Mouse (Mus musculus): Measurements from ENCODE around the gene Smad5. TPM values are rescaled to one million over a fixed set of nuclear protein-coding genes. Genes with fewer than 3 reads are reported as not detected.

Gene Smad5
- polyA plus RNA-seq, 1 experiment from 2014 or later: 16.3 TPM

GRCm38 (mm10) chr13:56781697-56782096, 78.9 kb downstream of the Smad5 start:
- H3K27ac ChIP-seq (replicated peaks): peak overlapping the region; percentile 68
- no peaks in the 10 kb centered on the region for H3K9me3 ChIP-seq (replicated peaks)
- H3K9ac ChIP-seq (replicated peaks): no peak overlapping the region
- no peak overlapping the region for H3K4me2 ChIP-seq
- no peak for ATAC-seq (ENCODE audit: low FRiP score)
- H3K36me3 ChIP-seq: no peaks in the 10 kb centered on the region
- H3K4me1 ChIP-seq: peaks cover 31% of the 10 kb centered on the region
- no peaks in the 10 kb centered on the region for H3K27me3 ChIP-seq (replicated peaks)
- no peak overlapping the region for H3K4me3 ChIP-seq (replicated peaks)
- 89% methylated on average over 3 of the region's 3 CpGs for whole genome bisulfite sequencing

- H3K9ac ChIP-seq (replicated peaks): no peak overlapping the region
- H3K27me3 ChIP-seq (replicated peaks): no peaks in the 10 kb centered on the region
- no peak for ATAC-seq (ENCODE audit: low FRiP score)
- H3K4me2 ChIP-seq: no peak overlapping the region
- peaks cover 31% of the 10 kb centered on the region for H3K4me1 ChIP-seq
- H3K9me3 ChIP-seq (replicated peaks): no peaks in the 10 kb centered on the region
- no peak overlapping the region for H3K27ac ChIP-seq (replicated peaks)
- H3K36me3 ChIP-seq: no peaks in the 10 kb centered on the region
- WGBS: 83% methylated on average over 1 of the region's 1 CpGs
- no peak overlapping the region for H3K4me3 ChIP-seq (replicated peaks)
These were observed 79.8 kb downstream of the Smad5 start for GRCm38 (mm10) chr13:56782621-56783020.

- H3K4me1 ChIP-seq: peaks cover 9% of the 10 kb centered on the region
- H3K36me3 ChIP-seq: no peaks in the 10 kb centered on the region
- 91% methylated on average over 3 of the region's 3 CpGs for WGBS
- H3K4me2 ChIP-seq: no peak overlapping the region
- H3K4me3 ChIP-seq (replicated peaks): no peak overlapping the region
- H3K27ac ChIP-seq (replicated peaks): no peak overlapping the region
- no peaks in the 10 kb centered on the region for H3K9me3 ChIP-seq (replicated peaks)
- no peak for ATAC-seq (ENCODE audit: low FRiP score)
- H3K9ac ChIP-seq (replicated peaks): no peak overlapping the region
- no peaks in the 10 kb centered on the region for H3K27me3 ChIP-seq (replicated peaks)
These were observed 87.9 kb downstream of the Smad5 start for GRCm38 (mm10) chr13:56790683-56791082.

Other genes starting within 250 kb of the Smad5 start
- gene Il9, start 220.8 kb upstream of the Smad5 start, polyA plus RNA-seq (2015; fragmentation: Nextera tagmentation; extraction: Ambion mirVana): not detected in 2 replicates
- 3.0 and 4.4 TPM in 2 replicates for gene Fbxl21, start 180.5 kb upstream of the Smad5 start, polyA plus RNA-seq (2015; fragmentation: Nextera tagmentation; extraction: Ambion mirVana)
- 0.37 TPM in 1 of 2 replicates, not detected in the other for gene Lect2, start 154.5 kb upstream of the Smad5 start, polyA plus RNA-seq (2015; fragmentation: Nextera tagmentation; extraction: Ambion mirVana)
- 7.7 and 26.4 TPM in 2 replicates for gene Tgfbi, start 93.5 kb upstream of the Smad5 start, polyA plus RNA-seq (2015; fragmentation: Nextera tagmentation; extraction: Ambion mirVana)
- gene Gm45623, start 50.8 kb downstream of the Smad5 start, polyA plus RNA-seq (2015; fragmentation: Nextera tagmentation; extraction: Ambion mirVana): 2.1 and 2.7 TPM in 2 replicates
- 3.3 and 3.7 TPM in 2 replicates for gene Trpc7, start 193.0 kb downstream of the Smad5 start, polyA plus RNA-seq (2015; fragmentation: Nextera tagmentation; extraction: Ambion mirVana)

All from neural tube, embryonic 15.5 days (tissue).